Mouse (Mus musculus): ENCODE results near the gene Gpr4. TPM values are rescaled to one million over a fixed set of nuclear protein-coding genes. Genes with fewer than 3 reads are reported as not detected.
A peak's percentile ranks its signal among the peaks of the same experiment; 100 is the strongest.

The Gpr4 gene
- 3.3 and 5.1 TPM in 2 replicates for polyA plus RNA-seq (2011; ENCODE audit: insufficient read depth, insufficient read length, low read depth, missing spikeins)

DNA sequence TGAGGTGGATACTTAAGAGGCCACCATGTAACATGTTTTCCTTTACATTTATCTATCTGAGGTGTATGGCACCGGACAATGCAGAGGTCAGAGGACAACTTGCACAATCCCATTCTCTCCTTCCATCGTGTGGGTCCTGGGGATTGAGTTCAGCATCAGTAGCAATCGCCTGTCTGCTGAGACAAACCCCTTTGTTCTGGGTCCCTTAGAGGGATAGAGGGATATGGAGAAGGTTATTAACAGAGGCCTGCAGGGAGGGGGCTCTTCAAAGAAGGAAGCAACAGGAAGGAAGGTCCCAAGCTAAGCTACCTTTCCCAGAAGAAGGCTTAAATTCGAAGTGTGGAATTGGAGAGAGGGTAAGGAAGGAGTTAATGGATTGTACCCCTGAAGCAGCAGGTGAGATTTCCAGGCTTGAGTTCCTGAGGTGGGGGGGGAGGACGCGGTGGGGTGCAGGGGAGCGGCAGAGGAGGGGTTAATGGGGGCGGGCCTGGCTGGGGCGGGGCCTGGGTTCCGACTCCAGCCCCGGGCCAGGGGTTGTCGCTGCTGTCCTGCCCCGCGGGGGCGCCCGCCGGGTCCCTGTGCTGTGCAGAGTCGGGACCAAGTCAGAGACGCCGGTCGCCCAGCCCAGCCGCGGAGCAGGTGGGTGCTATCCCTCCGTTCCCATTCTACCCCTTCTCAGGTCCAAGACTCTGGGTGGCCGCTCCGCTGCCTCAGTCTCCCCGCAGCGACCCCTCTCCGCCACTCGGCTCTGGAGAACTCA lies at the start of gene Gpr4:
Gpr4 (plus strand) TSS at position 543 of the 760 bp plus-strand sequence.
- no peak within 1 kb of the TSS for H3K27ac ChIP-seq (ENCODE audit: insufficient read depth, low read length)
- H3K36me3 ChIP-seq (ENCODE audit: control insufficient read depth, insufficient read depth, low read length, poor library complexity, severe bottlenecking): no peaks in the 10 kb centered on the region
- H3K4me1 ChIP-seq (ENCODE audit: control insufficient read depth, insufficient read depth, low read length): peaks cover 2% of the 10 kb centered on the region
- H3K9ac ChIP-seq (ENCODE audit: low read depth, poor library complexity, severe bottlenecking): peak within 1 kb of the TSS; percentile 65
- H3K9me3 ChIP-seq (replicated peaks; ENCODE audit: control insufficient read depth, insufficient read depth, low read length, poor library complexity, severe bottlenecking): no peaks in the 10 kb centered on the region
- TF ChIP-seq POLR2A (IDR thresholded peaks at IDR 0.05; ENCODE audit: insufficient read depth, low read length) (no peak), EP300 (IDR thresholded peaks at IDR 0.05; ENCODE audit: insufficient read depth, low read depth, low read length) (0 out of 2 replicates have a peak, but pooled peaks have one; percentile 13), CTCF (IDR thresholded peaks at IDR 0.05; ENCODE audit: low read depth, low read length) (no peak)
- peak within 1 kb of the TSS; percentile 82 for H3K4me3 ChIP-seq (ENCODE audit: low read depth, low read length)
- no peaks in the 10 kb centered on the region for H3K27me3 ChIP-seq (ENCODE audit: control insufficient read depth, insufficient read depth, low read length, poor library complexity, severe bottlenecking)

GRCm38 (mm10) chr7:19162928-19163327 lies 49.4 kb upstream of the Gpr4 start:
- Histone ChIP-seq H3K9ac (ENCODE audit: low read depth, poor library complexity, severe bottlenecking) (no peak overlapping the region), H3K36me3 (ENCODE audit: control insufficient read depth, insufficient read depth, low read length, poor library complexity, severe bottlenecking) (no peaks in the 10 kb centered on the region), H3K4me1 (ENCODE audit: control insufficient read depth, insufficient read depth, low read length) (peaks cover 2% of the 10 kb centered on the region), H3K27me3 (ENCODE audit: control insufficient read depth, insufficient read depth, low read length, poor library complexity, severe bottlenecking) (no peaks in the 10 kb centered on the region), H3K4me3 (ENCODE audit: low read depth, low read length) (no peak overlapping the region), H3K27ac (ENCODE audit: insufficient read depth, low read length) (no peak overlapping the region), H3K9me3 (replicated peaks; ENCODE audit: control insufficient read depth, insufficient read depth, low read length, poor library complexity, severe bottlenecking) (no peaks in the 10 kb centered on the region)
- no peak for TF ChIP-seq EP300 (IDR thresholded peaks at IDR 0.05; ENCODE audit: insufficient read depth, low read depth, low read length)
- TF ChIP-seq CTCF (IDR thresholded peaks at IDR 0.05; ENCODE audit: low read depth, low read length): no peak
- TF ChIP-seq POLR2A (IDR thresholded peaks at IDR 0.05; ENCODE audit: insufficient read depth, low read length): no peak

DNA sequence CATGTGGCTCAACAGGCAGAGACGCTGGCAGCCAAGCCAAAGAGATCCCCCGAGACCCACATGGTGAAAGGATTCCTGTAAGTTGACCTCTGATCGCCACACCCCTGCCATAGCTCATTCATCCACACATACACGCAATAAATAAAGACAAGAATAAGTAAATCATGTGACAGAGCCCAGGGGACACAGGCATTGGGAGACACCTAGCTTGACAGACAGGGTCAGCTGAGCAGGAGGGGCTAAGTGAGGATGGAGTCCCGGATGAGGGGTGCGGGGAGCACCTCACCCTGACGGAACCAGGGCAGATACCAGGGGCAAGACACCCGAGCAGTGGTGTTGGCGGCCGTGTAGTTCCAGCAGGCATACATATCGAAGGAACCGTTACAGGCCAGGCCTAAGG lies 48.6 kb upstream of the Gpr4 start:
- TF ChIP-seq EP300 (IDR thresholded peaks at IDR 0.05; ENCODE audit: insufficient read depth, low read depth, low read length) (no peak), CTCF (IDR thresholded peaks at IDR 0.05; ENCODE audit: low read depth, low read length) (no peak), POLR2A (IDR thresholded peaks at IDR 0.05; ENCODE audit: insufficient read depth, low read length) (no peak)
- Histone ChIP-seq H3K9me3 (replicated peaks; ENCODE audit: control insufficient read depth, insufficient read depth, low read length, poor library complexity, severe bottlenecking) (no peaks in the 10 kb centered on the region), H3K36me3 (ENCODE audit: control insufficient read depth, insufficient read depth, low read length, poor library complexity, severe bottlenecking) (no peaks in the 10 kb centered on the region), H3K4me3 (ENCODE audit: low read depth, low read length) (peak overlapping the region; percentile 22), H3K9ac (ENCODE audit: low read depth, poor library complexity, severe bottlenecking) (no peak overlapping the region), H3K27ac (ENCODE audit: insufficient read depth, low read length) (no peak overlapping the region), H3K27me3 (ENCODE audit: control insufficient read depth, insufficient read depth, low read length, poor library complexity, severe bottlenecking) (no peaks in the 10 kb centered on the region), H3K4me1 (ENCODE audit: control insufficient read depth, insufficient read depth, low read length) (peaks cover 2% of the 10 kb centered on the region)

DNA sequence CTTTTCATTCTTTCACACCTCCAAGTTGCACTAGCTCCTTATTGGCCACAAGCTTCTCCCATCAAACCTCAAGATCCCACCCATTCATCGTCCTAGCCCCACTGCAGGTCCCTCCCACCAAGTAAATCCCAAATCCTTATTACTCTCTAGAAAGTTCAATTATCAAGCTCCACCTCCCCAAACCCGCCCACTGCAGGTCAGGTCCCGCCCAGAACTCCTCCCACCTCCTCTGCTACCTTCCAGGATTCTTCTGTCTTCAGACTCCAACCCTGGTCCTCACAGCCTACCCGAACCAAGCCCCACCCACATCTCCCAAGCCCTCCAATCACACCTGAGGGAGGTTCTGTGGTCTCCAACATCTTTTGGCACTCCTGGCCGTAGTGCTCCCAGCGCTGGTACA lies 48.1 kb upstream of the Gpr4 start:
- Histone ChIP-seq H3K36me3 (ENCODE audit: control insufficient read depth, insufficient read depth, low read length, poor library complexity, severe bottlenecking) (no peaks in the 10 kb centered on the region), H3K9ac (ENCODE audit: low read depth, poor library complexity, severe bottlenecking) (no peak overlapping the region), H3K27ac (ENCODE audit: insufficient read depth, low read length) (no peak overlapping the region), H3K4me1 (ENCODE audit: control insufficient read depth, insufficient read depth, low read length) (peaks cover 2% of the 10 kb centered on the region), H3K9me3 (replicated peaks; ENCODE audit: control insufficient read depth, insufficient read depth, low read length, poor library complexity, severe bottlenecking) (no peaks in the 10 kb centered on the region), H3K27me3 (ENCODE audit: control insufficient read depth, insufficient read depth, low read length, poor library complexity, severe bottlenecking) (no peaks in the 10 kb centered on the region), H3K4me3 (ENCODE audit: low read depth, low read length) (peak overlapping the region; percentile 40)
- TF ChIP-seq EP300 (IDR thresholded peaks at IDR 0.05; ENCODE audit: insufficient read depth, low read depth, low read length) (no peak), POLR2A (IDR thresholded peaks at IDR 0.05; ENCODE audit: insufficient read depth, low read length) (no peak), CTCF (IDR thresholded peaks at IDR 0.05; ENCODE audit: low read depth, low read length) (no peak)

DNA sequence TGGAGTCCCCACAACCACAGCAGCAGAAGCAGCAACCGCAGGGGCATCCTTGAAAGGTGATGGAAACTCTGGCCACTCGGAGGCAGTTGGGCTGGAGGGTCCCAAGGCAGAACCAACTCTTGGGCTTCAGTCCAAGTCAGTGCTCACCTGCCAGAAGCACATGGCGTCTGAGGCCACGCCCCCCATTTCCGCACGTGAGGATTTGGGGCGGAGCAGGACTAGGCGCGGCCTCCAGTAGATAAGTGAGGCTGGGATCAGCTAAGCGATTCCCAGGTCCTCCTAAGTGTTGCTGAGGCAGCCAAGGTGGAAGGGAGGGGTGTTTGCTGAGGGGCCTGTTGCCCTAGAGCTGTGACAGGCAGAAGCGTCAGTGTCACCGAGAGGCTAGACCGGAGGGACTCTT lies 47.4 kb upstream of the Gpr4 start:
- Histone ChIP-seq H3K27ac (ENCODE audit: insufficient read depth, low read length) (no peak overlapping the region), H3K9ac (ENCODE audit: low read depth, poor library complexity, severe bottlenecking) (no peak overlapping the region), H3K4me3 (ENCODE audit: low read depth, low read length) (peak overlapping the region; percentile 40), H3K4me1 (ENCODE audit: control insufficient read depth, insufficient read depth, low read length) (peaks cover 2% of the 10 kb centered on the region), H3K27me3 (ENCODE audit: control insufficient read depth, insufficient read depth, low read length, poor library complexity, severe bottlenecking) (no peaks in the 10 kb centered on the region), H3K9me3 (replicated peaks; ENCODE audit: control insufficient read depth, insufficient read depth, low read length, poor library complexity, severe bottlenecking) (no peaks in the 10 kb centered on the region), H3K36me3 (ENCODE audit: control insufficient read depth, insufficient read depth, low read length, poor library complexity, severe bottlenecking) (no peaks in the 10 kb centered on the region)
- TF ChIP-seq POLR2A (IDR thresholded peaks at IDR 0.05; ENCODE audit: insufficient read depth, low read length) (no peak), EP300 (IDR thresholded peaks at IDR 0.05; ENCODE audit: insufficient read depth, low read depth, low read length) (no peak), CTCF (IDR thresholded peaks at IDR 0.05; ENCODE audit: low read depth, low read length) (no peak)

Data from ES-Bruce4 (cell line).